In genomic region chr4:154222773-154223172, GRCm38 (mm10) we compare ENCODE assay signal across 15 mouse cellular contexts. TPM values are rescaled to one million over a fixed set of nuclear protein-coding genes. Genes with fewer than 3 reads are reported as not detected.
DNase-seq lines count a peak whose midpoint lies in the region; ATAC-seq and TF ChIP-seq lines count a peak whose summit lies in the region.
"Had no signal": no experiment of that assay in that cellular context is flagged by ENCODE, and none has a peak within 500 bp of the region (broad histone marks: within the 10 kb centered on the region; RNA-seq: fewer than 3 reads in every experiment).

No protein-coding gene starts in this region.

- H3K27me3 ChIP-seq in kidney, embryonic 15.5 days = no peaks in the 10 kb centered on the region
- H3K27me3 ChIP-seq: midbrain, embryonic 15.5 days; stomach, embryonic 15.5 days had no signal

- no peaks in the 10 kb centered on the region for H3K36me3 ChIP-seq in kidney, embryonic 15.5 days
- H3K36me3 ChIP-seq: midbrain, embryonic 15.5 days; stomach, embryonic 15.5 days had no signal

- no peak for ATAC-seq in kidney, embryonic 15.5 days (replicated peaks; ENCODE audit: low FRiP score)
- ATAC-seq: midbrain, embryonic 15.5 days had no signal

- TF ChIP-seq CTCF in gastrocnemius, adult 2 months (IDR thresholded peaks at IDR 0.05) = no peak

- intact Hi-C loops in gastrocnemius, adult 2 months (cut with DNase I) = no loop called here
- intact Hi-C loops in heart, postnatal 36 days (cut with DNase I) = no loop called here

- 67% methylated on average over 6 of the region's 6 CpGs for WGBS in kidney, embryonic 15.5 days

- H3K4me1 ChIP-seq in kidney, embryonic 15.5 days = peaks cover 20% of the 10 kb centered on the region

- H3K4me2 ChIP-seq in kidney, embryonic 15.5 days = no peak overlapping the region
- H3K4me2 ChIP-seq: hindbrain, embryonic 14.5 days; lung, embryonic 14.5 days; midbrain, embryonic 15.5 days; stomach, embryonic 15.5 days had no signal

- H3K4me3 ChIP-seq in gastrocnemius, adult 2 months = no peak overlapping the region
- H3K4me3 ChIP-seq in kidney, embryonic 15.5 days (replicated peaks) = no peak overlapping the region
- H3K4me3 ChIP-seq: midbrain, embryonic 15.5 days; stomach, embryonic 15.5 days had no signal

- H3K9ac ChIP-seq in kidney, embryonic 15.5 days = no peak overlapping the region
- H3K9ac ChIP-seq: hindbrain, embryonic 14.5 days; lung, embryonic 14.5 days; midbrain, embryonic 15.5 days; stomach, embryonic 15.5 days had no signal

- no peak overlapping the region for H3K27ac ChIP-seq in gastrocnemius, adult 2 months
- no peak overlapping the region for H3K27ac ChIP-seq in kidney, embryonic 15.5 days
- H3K27ac ChIP-seq: hindbrain, embryonic 14.5 days; midbrain, embryonic 15.5 days; stomach, embryonic 15.5 days had no signal

- peak; percentile 70 for DNase-seq in adrenal gland, postnatal 10 days
- no peak for DNase-seq in adrenal gland, adult 18-20 months (ENCODE audit: low spot score in 2 of 2)
- DNase-seq in gastrocnemius, adult 2 months = peak; percentile 39
- no peak for DNase-seq in gastrocnemius, postnatal 25 days
- DNase-seq in kidney, postnatal 36 days = peak; percentile 14 to 54
- peak; percentile 70 to 71 for DNase-seq in heart, postnatal 36 days
- DNase-seq in urinary bladder, postnatal 25 days (ENCODE audit: low spot score) = no peak
- DNase-seq: embryo, embryonic 11 days; liver; lung, embryonic 14.5 days; spleen, adult 18-20 months had no signal

- no peaks in the 10 kb centered on the region for H3K9me3 ChIP-seq in kidney, embryonic 15.5 days (replicated peaks)
- H3K9me3 ChIP-seq: midbrain, embryonic 15.5 days; stomach, embryonic 15.5 days had no signal

RNA-seq across cellular contexts. Expression of gene Megf6, which starts 52.2 kb away (rescaled TPM):
- 10 to 100 TPM in 1 of 2 experiments, 1 to 10 TPM in 1; 9.5 to 10.3 TPM for total RNA-seq in adrenal gland, postnatal 10 days (2021)
- 1 to 10 TPM; 2.5 to 4.3 TPM for total RNA-seq in adrenal gland, adult 18-20 months (2021)
- under 1 TPM; 0.15 to 0.70 TPM for total RNA-seq in gastrocnemius, adult 2 months (2021)
- total RNA-seq in gastrocnemius, postnatal 25 days (2021) = 1 to 10 TPM; 2.1 to 2.2 TPM
- polyA plus RNA-seq in kidney, embryonic 15.5 days (2015; fragmentation: Nextera tagmentation; extraction: Ambion mirVana) = 10.8 and 14.2 TPM in 2 replicates
- total RNA-seq in heart, postnatal 36 days (2021) = 1 to 10 TPM; 5.4 to 8.0 TPM

Comparison
In these comparisons a context has a peak if more than half of its experiments do, and no peak if none do; other contexts are left out.
1. DNase-seq: peak in adrenal gland, postnatal 10 days (single experiment), gastrocnemius, adult 2 months (single experiment), kidney, postnatal 36 days (2 of 2) and heart, postnatal 36 days (2 of 2); none in adrenal gland, adult 18-20 months (0 of 2), gastrocnemius, postnatal 25 days (single experiment) and urinary bladder, postnatal 25 days (single experiment).